Mouse (Mus musculus): Measurements from ENCODE around the gene Rc3h1.
"Not testable (repeated sequence)": the region's sequence is repeated elsewhere in the genome, so short reads cannot be mapped to it uniquely, and the experiment has no call there.

Rc3h1 gene

GRCm38 (mm10) chr1:160967268-160967667, 61.0 kb downstream of the Rc3h1 start:
- no peak for DNase-seq

- DNase-seq: no peak
These were observed 62.4 kb downstream of the Rc3h1 start for GRCm38 (mm10) chr1:160968643-160969042.

- no peak for DNase-seq
These were observed 72.0 kb downstream of the Rc3h1 start, which contains the start of gene Serpinc1 for GRCm38 (mm10) chr1:160978071-160978735. Gene Serpinc1 (plus strand): TSS chr1:160978585.

- DNase-seq: no peak
These were observed 73.8 kb downstream of the Rc3h1 start for GRCm38 (mm10) chr1:160980021-160980420.

- no peak for DNase-seq
These were observed 74.5 kb downstream of the Rc3h1 start for GRCm38 (mm10) chr1:160980537-160981234.

GRCm38 (mm10) chr1:160981337-160981736, 75.1 kb downstream of the Rc3h1 start:
- no peak for DNase-seq

- no peak for DNase-seq
These were observed 76.7 kb downstream of the Rc3h1 start for GRCm38 (mm10) chr1:160982887-160983286.

GRCm38 (mm10) chr1:160984731-160985130, 78.5 kb downstream of the Rc3h1 start:
- DNase-seq: not testable (repeated sequence)

GRCm38 (mm10) chr1:160985477-160985876, 79.3 kb downstream of the Rc3h1 start:
- no peak for DNase-seq

- DNase-seq: no peak
These were observed 80.8 kb downstream of the Rc3h1 start for GRCm38 (mm10) chr1:160986881-160987635.

GRCm38 (mm10) chr1:160989395-160989794, 83.2 kb downstream of the Rc3h1 start:
- DNase-seq: no peak

- DNase-seq: no peak
These were observed 87.6 kb downstream of the Rc3h1 start for GRCm38 (mm10) chr1:160993851-160994250.

GRCm38 (mm10) chr1:161004942-161005341, 98.7 kb downstream of the Rc3h1 start:
- DNase-seq: no peak

- DNase-seq: no peak
These were observed 99.3 kb downstream of the Rc3h1 start for GRCm38 (mm10) chr1:161005526-161005925.

- no peak for DNase-seq
These were observed 100.3 kb downstream of the Rc3h1 start for GRCm38 (mm10) chr1:161006471-161006870.

GRCm38 (mm10) chr1:161008038-161008437, 101.8 kb downstream of the Rc3h1 start:
- no peak for DNase-seq

- no peak for DNase-seq
These were observed 104.2 kb downstream of the Rc3h1 start for GRCm38 (mm10) chr1:161010436-161010835.

- DNase-seq: no peak
These were observed 110.2 kb downstream of the Rc3h1 start for GRCm38 (mm10) chr1:161016378-161016777.

- no peak for DNase-seq
These were observed 113.8 kb downstream of the Rc3h1 start for GRCm38 (mm10) chr1:161020051-161020450.
